Mouse (Mus musculus): ENCODE measurements at regions not wholly inside any gene's neighbourhood (a gene's known extent, or its start where the extent isn't known, plus 50 kb on each side); places are given as distances from the start of the nearest gene placed in this dataset.
"Not testable (repeated sequence)": the region's sequence is repeated elsewhere in the genome, so short reads cannot be mapped to it uniquely, and the experiment has no call there.

DNA sequence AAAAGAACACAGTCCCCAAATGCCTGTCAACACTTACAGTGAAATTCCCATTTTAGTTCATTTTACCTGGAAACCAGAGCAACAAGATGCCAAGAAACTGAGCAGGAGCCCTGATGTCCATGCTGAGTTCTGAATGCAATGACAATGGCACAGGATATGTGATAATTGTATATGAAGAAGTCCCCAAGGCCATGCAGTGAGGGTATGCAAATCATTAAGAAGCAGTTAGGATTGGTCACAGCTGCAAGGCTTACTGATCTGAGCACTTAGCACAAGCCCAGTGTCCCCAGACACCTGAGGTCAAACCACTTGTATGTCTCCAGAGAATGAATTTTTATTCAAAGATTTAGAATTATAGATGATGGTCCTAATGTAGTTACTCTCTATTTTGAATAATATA, 419.0 kb upstream of the Tacstd2 start:
- H3K36me3 ChIP-seq (ENCODE audit: control insufficient read depth, insufficient read depth, low read length); H3K4me1 ChIP-seq (ENCODE audit: control insufficient read depth, insufficient read depth, low read length); H3K9ac ChIP-seq (ENCODE audit: low read depth, low read length); H3K27me3 ChIP-seq (ENCODE audit: control insufficient read depth, insufficient read depth, low read length); ATAC-seq (replicated peaks; ENCODE audit: insufficient number of reproducible peaks, low FRiP score, low TSS enrichment); H3K4me2 ChIP-seq; H3K9me3 ChIP-seq (replicated peaks; ENCODE audit: control insufficient read depth, low read length); H3K27ac ChIP-seq (ENCODE audit: low read depth, low read length); H3K4me3 ChIP-seq (ENCODE audit: low read depth, low read length): not testable (repeated sequence)

DNA sequence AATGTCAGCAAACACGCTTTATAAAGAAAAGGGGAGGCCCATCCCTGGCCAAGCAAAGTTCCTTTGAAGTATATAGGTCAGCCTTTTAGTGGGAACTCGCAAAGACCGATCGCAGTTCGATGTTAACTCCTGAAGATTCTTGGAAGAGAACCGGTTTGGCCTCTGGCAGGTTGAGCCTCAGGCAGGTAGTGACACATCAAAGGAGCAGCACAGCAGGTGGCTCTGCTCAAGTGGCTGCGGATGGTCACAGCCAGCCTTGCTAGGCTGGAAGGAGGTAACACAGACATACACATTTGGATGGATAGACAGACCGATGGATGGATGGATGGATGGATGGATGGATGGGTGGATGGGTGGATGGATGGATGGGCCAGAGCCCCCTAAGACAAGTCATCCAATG, 395.9 kb upstream of the Tacstd2 start:
- ATAC-seq (replicated peaks; ENCODE audit: insufficient number of reproducible peaks, low FRiP score, low TSS enrichment), result not testable (repeated sequence)

DNA sequence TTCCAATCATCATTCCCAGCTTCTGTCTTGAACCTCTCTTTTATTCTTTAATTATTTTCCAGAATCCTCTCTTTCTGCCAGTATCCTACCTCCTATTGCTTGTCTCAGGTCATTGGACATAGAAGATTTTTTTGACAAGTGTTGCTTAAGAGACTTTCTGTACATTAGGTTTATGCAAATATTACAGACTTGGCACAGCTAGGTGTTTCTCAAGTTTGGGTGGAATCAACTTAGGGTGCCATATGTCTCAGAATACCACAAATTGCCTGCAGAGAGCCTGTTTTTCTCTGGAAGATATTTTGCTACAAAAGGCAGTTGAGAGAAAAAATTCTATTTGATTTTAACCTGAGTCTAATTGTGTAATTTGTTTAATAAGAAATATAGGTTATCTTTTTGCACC, 386.9 kb upstream of the Tacstd2 start:
- ATAC-seq (replicated peaks; ENCODE audit: insufficient number of reproducible peaks, low FRiP score, low TSS enrichment), result no peak
- no peak overlapping the region for H3K27ac ChIP-seq (ENCODE audit: low read depth, low read length)
- no peak overlapping the region for H3K4me2 ChIP-seq
- no peaks in the 10 kb centered on the region for H3K4me1 ChIP-seq (ENCODE audit: control insufficient read depth, insufficient read depth, low read length)
- no peaks in the 10 kb centered on the region for H3K27me3 ChIP-seq (ENCODE audit: control insufficient read depth, insufficient read depth, low read length)
- no peak overlapping the region for H3K4me3 ChIP-seq (ENCODE audit: low read depth, low read length)
- no peaks in the 10 kb centered on the region for H3K9me3 ChIP-seq (replicated peaks; ENCODE audit: control insufficient read depth, low read length)
- no peak overlapping the region for H3K9ac ChIP-seq (ENCODE audit: low read depth, low read length)
- H3K36me3 ChIP-seq (ENCODE audit: control insufficient read depth, insufficient read depth, low read length), result no peaks in the 10 kb centered on the region

More for the DNA sequence above, 395.9 kb upstream of the Tacstd2 start:
- H3K27ac ChIP-seq (ENCODE audit: low read depth, low read length); H3K4me1 ChIP-seq (ENCODE audit: control insufficient read depth, insufficient read depth, low read length); H3K27me3 ChIP-seq (ENCODE audit: control insufficient read depth, insufficient read depth, low read length); H3K36me3 ChIP-seq (ENCODE audit: control insufficient read depth, insufficient read depth, low read length); H3K4me2 ChIP-seq; H3K9me3 ChIP-seq (replicated peaks; ENCODE audit: control insufficient read depth, low read length); H3K4me3 ChIP-seq (ENCODE audit: low read depth, low read length); H3K9ac ChIP-seq (ENCODE audit: low read depth, low read length): not testable (repeated sequence)
- WGBS (ENCODE audit: insufficient replicate concordance), result 22% methylated on average over 8 of the region's 8 CpGs

DNA sequence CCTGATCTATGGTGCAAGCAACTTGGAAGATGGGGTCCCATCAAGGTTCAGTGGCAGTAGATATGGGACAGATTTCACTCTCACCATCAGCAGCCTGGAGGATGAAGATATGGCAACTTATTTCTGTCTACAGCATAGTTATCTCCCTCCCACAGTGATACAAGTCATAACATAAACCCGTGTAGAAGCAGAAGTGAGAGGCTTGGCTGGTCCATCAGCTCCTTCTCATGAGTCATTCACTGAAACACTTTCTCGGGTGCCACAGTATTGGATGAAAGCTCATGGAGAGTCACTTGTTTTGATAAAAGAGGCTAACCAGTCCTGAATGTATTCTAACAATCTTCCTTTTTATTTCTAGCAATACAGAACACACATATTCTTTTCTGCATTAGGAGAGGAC, 378.3 kb upstream of the Tacstd2 start:
- no peak overlapping the region for H3K4me2 ChIP-seq
- H3K4me3 ChIP-seq (ENCODE audit: low read depth, low read length), result no peak overlapping the region
- no peaks in the 10 kb centered on the region for H3K4me1 ChIP-seq (ENCODE audit: control insufficient read depth, insufficient read depth, low read length)
- ATAC-seq (replicated peaks; ENCODE audit: insufficient number of reproducible peaks, low FRiP score, low TSS enrichment), result no peak
- 47% methylated on average over 2 of the region's 2 CpGs for WGBS (ENCODE audit: insufficient replicate concordance)
- H3K27ac ChIP-seq (ENCODE audit: low read depth, low read length), result no peak overlapping the region
- no peaks in the 10 kb centered on the region for H3K9me3 ChIP-seq (replicated peaks; ENCODE audit: control insufficient read depth, low read length)
- no peaks in the 10 kb centered on the region for H3K27me3 ChIP-seq (ENCODE audit: control insufficient read depth, insufficient read depth, low read length)
- H3K36me3 ChIP-seq (ENCODE audit: control insufficient read depth, insufficient read depth, low read length), result no peaks in the 10 kb centered on the region
- no peak overlapping the region for H3K9ac ChIP-seq (ENCODE audit: low read depth, low read length)

DNA sequence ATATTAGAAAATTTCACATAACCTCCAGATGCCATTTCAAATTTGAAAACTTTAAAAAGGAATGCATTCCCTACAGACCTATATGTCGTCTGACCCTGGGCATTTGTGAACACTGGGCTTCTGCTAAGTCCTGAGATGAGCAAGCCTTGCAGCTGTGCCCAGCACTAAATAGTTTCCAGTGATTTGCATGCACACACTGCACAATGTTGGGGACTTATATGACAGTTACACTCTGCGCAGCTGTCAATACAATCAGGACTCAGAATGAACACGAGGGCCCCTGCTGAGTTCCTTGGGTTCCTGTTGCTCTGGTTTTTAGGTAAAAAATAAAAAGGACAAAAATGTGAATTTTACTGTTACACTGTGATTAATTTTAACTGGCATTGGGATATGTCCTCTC, 377.7 kb upstream of the Tacstd2 start:
- Histone ChIP-seq H3K9me3 (replicated peaks; ENCODE audit: control insufficient read depth, low read length) (no peaks in the 10 kb centered on the region), H3K9ac (ENCODE audit: low read depth, low read length) (no peak overlapping the region), H3K4me2 (no peak overlapping the region), H3K4me3 (ENCODE audit: low read depth, low read length) (no peak overlapping the region), H3K27ac (ENCODE audit: low read depth, low read length) (no peak overlapping the region), H3K27me3 (ENCODE audit: control insufficient read depth, insufficient read depth, low read length) (no peaks in the 10 kb centered on the region), H3K36me3 (ENCODE audit: control insufficient read depth, insufficient read depth, low read length) (no peaks in the 10 kb centered on the region), H3K4me1 (ENCODE audit: control insufficient read depth, insufficient read depth, low read length) (no peaks in the 10 kb centered on the region)
- 74% methylated on average over 3 of the region's 3 CpGs for WGBS (ENCODE audit: insufficient replicate concordance)
- no peak for ATAC-seq (replicated peaks; ENCODE audit: insufficient number of reproducible peaks, low FRiP score, low TSS enrichment)

DNA sequence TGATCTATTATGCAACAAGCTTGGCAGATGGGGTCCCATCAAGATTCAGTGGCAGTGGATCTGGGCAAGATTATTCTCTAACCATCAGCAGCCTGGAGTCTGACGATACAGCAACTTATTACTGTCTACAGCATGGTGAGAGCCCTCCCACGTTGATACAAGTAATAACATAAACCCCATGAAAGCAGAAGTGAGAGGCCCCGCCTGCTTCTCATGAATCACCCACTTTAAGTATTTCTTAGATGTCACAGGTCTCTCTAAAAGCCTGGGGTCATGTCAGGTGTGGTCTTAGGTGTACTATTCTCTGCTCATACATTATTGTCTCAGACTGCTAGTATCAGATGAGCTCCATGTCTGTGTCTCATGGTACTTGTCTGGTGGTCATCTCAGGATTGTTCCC, 360.9 kb upstream of the Tacstd2 start:
- Histone ChIP-seq H3K27me3 (ENCODE audit: control insufficient read depth, insufficient read depth, low read length) (no peaks in the 10 kb centered on the region), H3K9ac (ENCODE audit: low read depth, low read length) (no peak overlapping the region), H3K4me1 (ENCODE audit: control insufficient read depth, insufficient read depth, low read length) (no peaks in the 10 kb centered on the region), H3K36me3 (ENCODE audit: control insufficient read depth, insufficient read depth, low read length) (no peaks in the 10 kb centered on the region), H3K4me2 (no peak overlapping the region), H3K4me3 (ENCODE audit: low read depth, low read length) (no peak overlapping the region), H3K9me3 (replicated peaks; ENCODE audit: control insufficient read depth, low read length) (no peaks in the 10 kb centered on the region), H3K27ac (ENCODE audit: low read depth, low read length) (no peak overlapping the region)
- no peak for ATAC-seq (replicated peaks; ENCODE audit: insufficient number of reproducible peaks, low FRiP score, low TSS enrichment)
- WGBS (ENCODE audit: insufficient replicate concordance), result 68% methylated on average over 3 of the region's 3 CpGs

DNA sequence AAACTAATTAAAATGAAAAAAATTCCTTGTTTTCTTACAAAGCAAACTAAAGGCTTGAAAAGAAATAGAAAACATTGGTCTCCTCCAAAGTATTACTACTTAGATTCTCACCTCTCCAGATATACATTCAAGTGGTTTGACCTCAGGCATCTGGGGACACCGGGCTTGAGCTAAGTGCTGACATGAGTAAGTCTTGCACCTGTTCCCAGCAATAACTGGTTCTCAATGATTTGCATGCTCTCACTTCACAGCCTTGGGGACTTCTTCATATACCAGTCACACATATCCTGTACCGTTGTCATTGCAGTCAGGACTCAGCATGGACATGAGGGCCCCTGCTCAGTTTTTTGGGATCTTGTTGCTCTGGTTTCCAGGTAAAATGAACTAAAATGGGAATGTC, 360.3 kb upstream of the Tacstd2 start:
- no peaks in the 10 kb centered on the region for H3K36me3 ChIP-seq (ENCODE audit: control insufficient read depth, insufficient read depth, low read length)
- H3K4me1 ChIP-seq (ENCODE audit: control insufficient read depth, insufficient read depth, low read length), result no peaks in the 10 kb centered on the region
- H3K4me3 ChIP-seq (ENCODE audit: low read depth, low read length), result no peak overlapping the region
- no peak overlapping the region for H3K9ac ChIP-seq (ENCODE audit: low read depth, low read length)
- no peak overlapping the region for H3K4me2 ChIP-seq
- H3K9me3 ChIP-seq (replicated peaks; ENCODE audit: control insufficient read depth, low read length), result no peaks in the 10 kb centered on the region
- no peak for ATAC-seq (replicated peaks; ENCODE audit: insufficient number of reproducible peaks, low FRiP score, low TSS enrichment)
- H3K27me3 ChIP-seq (ENCODE audit: control insufficient read depth, insufficient read depth, low read length), result no peaks in the 10 kb centered on the region
- 81% methylated on average over 2 of the region's 2 CpGs for WGBS (ENCODE audit: insufficient replicate concordance)
- no peak overlapping the region for H3K27ac ChIP-seq (ENCODE audit: low read depth, low read length)

DNA sequence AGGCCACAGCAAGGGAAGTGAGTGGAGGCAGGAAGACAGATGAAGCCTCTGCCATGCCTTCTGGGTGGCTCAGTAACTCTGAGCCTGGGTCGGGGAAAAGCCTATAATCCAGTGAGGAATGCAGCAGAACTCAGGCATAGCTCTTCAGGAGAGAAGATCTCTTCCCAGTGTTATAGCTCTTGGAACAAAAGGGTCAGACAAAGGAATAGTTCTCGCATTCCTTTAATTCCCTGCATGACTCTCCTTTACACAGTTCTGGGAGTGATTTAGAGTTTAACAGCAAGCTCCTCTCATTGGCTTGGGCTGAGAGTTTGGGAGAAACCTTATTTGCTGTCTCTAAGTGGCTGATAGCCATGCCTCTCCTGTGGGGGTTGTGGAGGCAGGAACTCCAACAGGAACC, 352.0 kb upstream of the Tacstd2 start:
- Histone ChIP-seq H3K4me1 (ENCODE audit: control insufficient read depth, insufficient read depth, low read length) (no peaks in the 10 kb centered on the region), H3K9ac (ENCODE audit: low read depth, low read length) (no peak overlapping the region), H3K4me3 (ENCODE audit: low read depth, low read length) (no peak overlapping the region), H3K4me2 (no peak overlapping the region), H3K27me3 (ENCODE audit: control insufficient read depth, insufficient read depth, low read length) (no peaks in the 10 kb centered on the region), H3K36me3 (ENCODE audit: control insufficient read depth, insufficient read depth, low read length) (no peaks in the 10 kb centered on the region), H3K9me3 (replicated peaks; ENCODE audit: control insufficient read depth, low read length) (no peaks in the 10 kb centered on the region), H3K27ac (ENCODE audit: low read depth, low read length) (no peak overlapping the region)
- ATAC-seq (replicated peaks; ENCODE audit: insufficient number of reproducible peaks, low FRiP score, low TSS enrichment), result no peak
- 59% methylated on average over 2 of the region's 2 CpGs for WGBS (ENCODE audit: insufficient replicate concordance)

DNA sequence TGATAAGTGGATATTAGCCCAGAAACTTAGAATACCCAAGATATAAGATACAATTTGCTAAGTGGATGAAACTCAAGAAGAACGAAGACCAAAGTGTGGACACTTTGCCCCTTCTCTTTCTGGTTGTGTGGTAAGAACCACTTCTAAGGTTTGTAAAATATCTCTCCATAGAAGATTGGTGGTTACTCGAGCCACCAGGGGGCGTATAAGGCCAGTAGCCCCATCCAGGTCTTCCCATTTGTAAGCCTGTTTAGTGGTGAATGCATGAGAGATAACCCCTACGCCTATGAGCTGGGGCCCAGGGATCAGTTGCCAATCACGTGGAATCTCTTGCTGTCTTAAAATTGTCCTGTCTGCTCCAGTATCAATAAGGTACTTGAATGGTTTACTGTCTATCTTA, 349.3 kb upstream of the Tacstd2 start:
- Histone ChIP-seq H3K4me1 (ENCODE audit: control insufficient read depth, insufficient read depth, low read length) (no peaks in the 10 kb centered on the region), H3K9me3 (replicated peaks; ENCODE audit: control insufficient read depth, low read length) (no peaks in the 10 kb centered on the region), H3K27me3 (ENCODE audit: control insufficient read depth, insufficient read depth, low read length) (no peaks in the 10 kb centered on the region), H3K9ac (ENCODE audit: low read depth, low read length) (no peak overlapping the region), H3K27ac (ENCODE audit: low read depth, low read length) (no peak overlapping the region), H3K36me3 (ENCODE audit: control insufficient read depth, insufficient read depth, low read length) (no peaks in the 10 kb centered on the region), H3K4me3 (ENCODE audit: low read depth, low read length) (no peak overlapping the region), H3K4me2 (no peak overlapping the region)
- no peak for ATAC-seq (replicated peaks; ENCODE audit: insufficient number of reproducible peaks, low FRiP score, low TSS enrichment)
- WGBS (ENCODE audit: insufficient replicate concordance), result 81% methylated on average over 5 of the region's 5 CpGs
